ENCODE assay signal across 8 mouse cellular contexts in genomic region chr13:43365825-43366184, GRCm38 (mm10). TPM values are rescaled to one million over a fixed set of nuclear protein-coding genes. Genes with fewer than 3 reads are reported as not detected.
DNase-seq lines count a peak whose midpoint lies in the region; ATAC-seq and TF ChIP-seq lines count a peak whose summit lies in the region.

No protein-coding gene starts in this region.

- TF ChIP-seq CTCF in heart, postnatal 0 days (IDR thresholded peaks at IDR 0.05; ENCODE audit: low read depth), result no peak

- H3K36me3 ChIP-seq in heart, embryonic 10.5 days, result peaks cover 3% of the 10 kb centered on the region; the same call in 1 of the 2 replicates
- H3K36me3 ChIP-seq in ES-E14 (ENCODE audit: control insufficient read depth, insufficient read depth, low read length, poor library complexity, severe bottlenecking) (no peaks in the 10 kb centered on the region), macrophage (ENCODE audit: inconsistent target) (0 out of 2 replicates have a peak, but pooled peaks cover 2% of the 10 kb centered on the region)
- peaks cover 2% of the 10 kb centered on the region for H3K36me3 ChIP-seq in heart, postnatal 0 days (replicated peaks; ENCODE audit: control insufficient read depth, insufficient read depth, low read length)

- 10% methylated on average over 11 of the region's 11 CpGs for WGBS in heart, embryonic 10.5 days
- WGBS in heart, postnatal 0 days, result 13% methylated on average over 11 of the region's 11 CpGs
- 11% methylated on average over 6 of the region's 11 CpGs for WGBS in macrophage (ENCODE audit: missing documents)

- H3K27ac ChIP-seq in heart, embryonic 10.5 days, result peak overlapping the region; percentile 94
- H3K27ac ChIP-seq in ES-E14 (ENCODE audit: insufficient read depth, low read depth, low read length, poor library complexity, severe bottlenecking), result no peak overlapping the region; the same call in 1 of the 2 replicates
- H3K27ac ChIP-seq in heart, postnatal 0 days (ENCODE audit: low read depth), result peak overlapping the region; percentile 77
- H3K27ac ChIP-seq in macrophage, result no peak overlapping the region

- H3K4me1 ChIP-seq in heart, embryonic 10.5 days, result peaks cover 13% of the 10 kb centered on the region
- peaks cover 0 to 2% of the 10 kb centered on the region in 2 experiments; a peak in 1 of 4 replicates for H3K4me1 ChIP-seq in ES-E14 (ENCODE audit: control insufficient read depth in 2 of 2, insufficient read depth in 2 of 2, low read length in 2 of 2, poor library complexity in 1 of 2)
- 0 out of 2 replicates have a peak, but pooled peaks cover 5% of the 10 kb centered on the region for H3K4me1 ChIP-seq in heart, postnatal 0 days (ENCODE audit: control insufficient read depth, insufficient read depth)

- no peaks in the 10 kb centered on the region for H3K9me3 ChIP-seq in heart, embryonic 10.5 days
- no peaks in the 10 kb centered on the region for H3K9me3 ChIP-seq in ES-E14 (ENCODE audit: control insufficient read depth, insufficient read depth, low read depth, low read length)
- H3K9me3 ChIP-seq in heart, postnatal 0 days (replicated peaks; ENCODE audit: control insufficient read depth, low read length), result no peaks in the 10 kb centered on the region

- peak overlapping the region; percentile 83 for H3K4me2 ChIP-seq in heart, postnatal 0 days (ENCODE audit: low read depth, low read length)

- H3K79me2 ChIP-seq in macrophage (ENCODE audit: inconsistent target), result no peaks in the 10 kb centered on the region

- TF ChIP-seq EP300 in heart, postnatal 0 days (IDR thresholded peaks at IDR 0.05; ENCODE audit: low read depth), result no peak

- DNase-seq in heart, embryonic 10.5 days (ENCODE audit: low spot score), result no peak
- no peak for DNase-seq in heart, adult 11 months
- DNase-seq in ES-E14 (ENCODE audit: low read depth, low spot score), result no peak
- no peak for DNase-seq in heart, postnatal 0 days (ENCODE audit: low spot score)
- DNase-seq in retina, postnatal 1 day, result no peak
- DNase-seq in right cerebral cortex, postnatal 14 days, result no peak

- peak overlapping the region; percentile 74 for H3K4me3 ChIP-seq in heart, embryonic 10.5 days
- H3K4me3 ChIP-seq in ES-E14 (ENCODE audit: insufficient read depth in 1 of 2, low read depth in 1 of 2, low read length in 2 of 2, poor library complexity in 1 of 2, severe bottlenecking in 1 of 2) (peak overlapping the region; percentile 70 to 81), macrophage (ENCODE audit: inconsistent target) (peak overlapping the region; percentile 64)
- H3K4me3 ChIP-seq in heart, postnatal 0 days (ENCODE audit: low read depth, low read length), result peak overlapping the region; percentile 69

- in situ Hi-C loops in ES-E14 (cut with MboI; ENCODE audit: low sequenced_read_pairs in 2 of 2, unreplicated experiment in 2 of 2), result no loop called here

- 0 out of 2 replicates have a peak, but pooled peaks have one; percentile 2 for ATAC-seq in heart, postnatal 0 days (ENCODE audit: insufficient read depth, low read depth)
- no peak for ATAC-seq in erythroid progenitor cell, adult 5-6 weeks (replicated peaks; ENCODE audit: low FRiP score, poor library complexity, severe bottlenecking)

- H3K27me3 ChIP-seq in heart, embryonic 10.5 days (ENCODE audit: insufficient read depth, poor library complexity, severe bottlenecking), result no peaks in the 10 kb centered on the region
- no peaks in the 10 kb centered on the region for H3K27me3 ChIP-seq in heart, postnatal 0 days (ENCODE audit: control insufficient read depth, insufficient read depth, low read length)

- H3K9ac ChIP-seq in ES-E14 (ENCODE audit: insufficient read depth, low read depth, low read length, poor library complexity, severe bottlenecking), result peak overlapping the region; percentile 83
- peak overlapping the region; percentile 74 for H3K9ac ChIP-seq in heart, postnatal 0 days (replicated peaks; ENCODE audit: low read depth, low read length)

TF ChIP-seq in ES-E14, 5 proteins besides CTCF, POLR2A, EP300 and RAD21:
- no peak for TF ChIP-seq ZC3H11A (IDR thresholded peaks at IDR 0.05; ENCODE audit: borderline replicate concordance, low read depth, low read length)
- TF ChIP-seq ZNF384 (IDR thresholded peaks at IDR 0.05; ENCODE audit: low read depth, low read length), result no peak
- no peak for TF ChIP-seq HCFC1 (IDR thresholded peaks at IDR 0.05; ENCODE audit: borderline replicate concordance, insufficient read depth, low read length)
- no peak for TF ChIP-seq CHD2 (IDR thresholded peaks at IDR 0.05; ENCODE audit: low read depth, low read length)
- TF ChIP-seq MAFK (IDR thresholded peaks at IDR 0.05; ENCODE audit: insufficient read depth, low read depth, low read length), result no peak

RNA-seq across cellular contexts. Expression of gene Sirt5, which starts 0.5 kb away (rescaled TPM):
- polyA plus RNA-seq in heart, embryonic 10.5 days (2016; fragmentation: Nextera tagmentation; extraction: Ambion mirVana), result 22.1 and 27.2 TPM in 2 replicates
- total RNA-seq in ES-E14 (2012; rRNA removed), result 8.5 and 8.6 TPM in 2 replicates
- total RNA-seq in heart, postnatal 0 days (2014; rRNA removed; ENCODE audit: low replicate concordance), result 44.0 and 60.4 TPM in 2 replicates
- polyA plus RNA-seq in heart, postnatal 0 days (2015; fragmentation: Nextera tagmentation; extraction: Ambion mirVana), result 47.0 and 47.4 TPM in 2 replicates
- total RNA-seq in macrophage (2018; cell fraction: chromatin; rRNA removed), result 10 to 100 TPM in 15 of 26 experiments, 1 to 10 TPM in 11; 1.6 to 38.5 (median 12.1) TPM
- total RNA-seq in macrophage (2018; cell fraction: cytosol; rRNA removed), result 1 to 10 TPM; 1.9 to 6.0 (median 4.2) TPM
- total RNA-seq in macrophage (2018; cell fraction: nucleus; rRNA removed), result 10 to 100 TPM in 11 of 26 experiments, 1 to 10 TPM in 15; 2.0 to 28.9 (median 8.9) TPM
- polyA plus RNA-seq in macrophage (2018), result 4.2 to 6.8 TPM (median 4.5 TPM) in 3 replicates
- total RNA-seq in erythroid progenitor cell, adult 5-6 weeks (2015; ENCODE audit: low replicate concordance), result not detected in 2 replicates
- 0.76 TPM in 1 of 2 replicates, not detected in the other for total RNA-seq in erythroid progenitor cell, adult 5-6 weeks (2017; ENCODE audit: low replicate concordance)

RNA-seq across cellular contexts. Expression of gene Nol7, which starts 32.4 kb away (rescaled TPM):
- polyA plus RNA-seq in heart, embryonic 10.5 days (2016; fragmentation: Nextera tagmentation; extraction: Ambion mirVana), result 123 and 130 TPM in 2 replicates
- 72.8 and 122 TPM in 2 replicates for total RNA-seq in ES-E14 (2012; rRNA removed)
- 36.4 and 54.7 TPM in 2 replicates for total RNA-seq in heart, postnatal 0 days (2014; rRNA removed; ENCODE audit: low replicate concordance)
- polyA plus RNA-seq in heart, postnatal 0 days (2015; fragmentation: Nextera tagmentation; extraction: Ambion mirVana), result 139 TPM in 2 replicates
- 10 to 100 TPM; 10.7 to 64.3 (median 32.5) TPM for total RNA-seq in macrophage (2018; cell fraction: chromatin; rRNA removed)
- total RNA-seq in macrophage (2018; cell fraction: cytosol; rRNA removed), result 10 to 100 TPM; 57.3 to 87.3 (median 69.7) TPM
- 10 to 100 TPM; 21.1 to 53.2 (median 34.4) TPM for total RNA-seq in macrophage (2018; cell fraction: nucleus; rRNA removed)
- 65.3 to 94.3 TPM (median 93.9 TPM) in 3 replicates for polyA plus RNA-seq in macrophage (2018)
- 45.8 and 87.6 TPM in 2 replicates for total RNA-seq in erythroid progenitor cell, adult 5-6 weeks (2015; ENCODE audit: low replicate concordance)
- 33.4 and 107 TPM in 2 replicates for total RNA-seq in erythroid progenitor cell, adult 5-6 weeks (2017; ENCODE audit: low replicate concordance)

Comparison
In these comparisons a context has a peak if more than half of its experiments do, and no peak if none do; other contexts are left out.
1. H3K27ac ChIP-seq: peak in heart, embryonic 10.5 days (single experiment) and heart, postnatal 0 days (single experiment); none in ES-E14 (single experiment) and macrophage (single experiment).
2. Peak in every context shown above with its lines, with median percentiles within 50 percentile points of each other: H3K4me3 ChIP-seq.